Comparison of ENCODE assay signal across 25 mouse cellular contexts in the genomic region with DNA sequence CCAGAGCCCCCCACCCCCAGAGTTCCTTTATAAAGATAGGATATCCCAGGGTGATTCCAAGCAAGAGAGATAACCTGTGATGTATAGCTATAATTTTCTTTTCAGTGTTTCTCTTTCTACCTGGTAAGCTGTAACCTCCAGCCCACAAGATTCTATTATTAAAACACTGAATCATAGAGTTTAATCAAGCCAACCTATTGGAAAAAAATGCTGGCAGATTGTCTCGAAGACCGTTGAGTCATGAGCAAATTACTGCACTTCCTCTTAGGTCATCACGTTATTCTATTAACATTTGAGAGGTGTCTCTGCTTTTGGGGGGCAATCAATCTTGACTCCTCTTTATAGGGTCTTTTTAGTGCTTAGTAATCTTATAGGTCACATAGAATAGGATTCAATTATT.
"Had no signal": no experiment of that assay in that cellular context is flagged by ENCODE, and none has a peak within 500 bp of the region (broad histone marks: within the 10 kb centered on the region; RNA-seq: fewer than 3 reads in every experiment).

No protein-coding gene starts in this region.

- DNase-seq: cerebellum, adult 9-11 months; cerebellum, postnatal 10 days; cerebellum, postnatal 14 days; cerebellum, postnatal 25 days; cerebellum, postnatal 36 days; embryo, embryonic 11 days; forebrain, postnatal 0 days; gastrocnemius, adult 2 months; gastrocnemius, postnatal 10 days; gastrocnemius, postnatal 14 days; gastrocnemius, postnatal 25 days; gastrocnemius, postnatal 36 days; heart, adult 11 months; heart, adult 18-20 months; heart, adult 2 months had no signal

- H3K27me3 ChIP-seq: embryonic facial prominence, embryonic 12.5 days; embryonic facial prominence, embryonic 13.5 days; embryonic facial prominence, embryonic 15.5 days; forebrain, embryonic 12.5 days; forebrain, embryonic 13.5 days; forebrain, embryonic 15.5 days had no signal

- H3K9me3 ChIP-seq: embryonic facial prominence, embryonic 10.5 days; embryonic facial prominence, embryonic 12.5 days; embryonic facial prominence, embryonic 13.5 days; embryonic facial prominence, embryonic 15.5 days; forebrain, embryonic 10.5 days; forebrain, embryonic 12.5 days; forebrain, embryonic 13.5 days; forebrain, embryonic 15.5 days; heart, embryonic 10.5 days had no signal

- H3K4me3 ChIP-seq: embryonic facial prominence, embryonic 10.5 days; embryonic facial prominence, embryonic 12.5 days; embryonic facial prominence, embryonic 13.5 days; embryonic facial prominence, embryonic 15.5 days; erythroblast, embryonic 14.5 days; forebrain, embryonic 10.5 days; forebrain, embryonic 12.5 days; forebrain, embryonic 13.5 days; forebrain, embryonic 15.5 days; gastrocnemius, adult 2 months; heart, adult 2 months; heart, embryonic 10.5 days had no signal

- H3K27ac ChIP-seq: embryonic facial prominence, embryonic 10.5 days; embryonic facial prominence, embryonic 12.5 days; embryonic facial prominence, embryonic 13.5 days; embryonic facial prominence, embryonic 15.5 days; forebrain, embryonic 10.5 days; forebrain, embryonic 12.5 days; forebrain, embryonic 13.5 days; forebrain, embryonic 15.5 days; gastrocnemius, adult 2 months; heart, adult 2 months; heart, embryonic 10.5 days had no signal

- H3K4me1 ChIP-seq: embryonic facial prominence, embryonic 10.5 days; embryonic facial prominence, embryonic 12.5 days; embryonic facial prominence, embryonic 13.5 days; embryonic facial prominence, embryonic 15.5 days; forebrain, embryonic 10.5 days; forebrain, embryonic 12.5 days; forebrain, embryonic 13.5 days; forebrain, embryonic 15.5 days; heart, embryonic 10.5 days had no signal

- H3K36me3 ChIP-seq: embryonic facial prominence, embryonic 10.5 days; embryonic facial prominence, embryonic 12.5 days; embryonic facial prominence, embryonic 13.5 days; embryonic facial prominence, embryonic 15.5 days; forebrain, embryonic 10.5 days; forebrain, embryonic 12.5 days; forebrain, embryonic 15.5 days; heart, embryonic 10.5 days had no signal
